Mouse (Mus musculus) brain, embryonic 14.5 days (tissue): ENCODE measurements around the gene Kctd15.

Source experiments
- CTCF ChIP-seq: fragments of 200-500 bp; IDR thresholded peaks from 2 replicates; pipeline ENCODE4 v1.5.1; 2012; ENCODE audit warnings: inconsistent platforms, mild to moderate bottlenecking, moderate library complexity, borderline replicate concordance; ENCODE audit not compliant: insufficient read depth, insufficient read length; ENCODE audit errors: extremely low read depth
- POLR2A ChIP-seq: fragments of 200-500 bp; IDR thresholded peaks from 2 replicates; pipeline ENCODE4 v1.6.1; 2012; ENCODE audit warnings: mild to moderate bottlenecking, inconsistent platforms, borderline replicate concordance; ENCODE audit not compliant: poor library complexity, insufficient read depth, insufficient read length, severe bottlenecking; ENCODE audit errors: extremely low read depth

DNA sequence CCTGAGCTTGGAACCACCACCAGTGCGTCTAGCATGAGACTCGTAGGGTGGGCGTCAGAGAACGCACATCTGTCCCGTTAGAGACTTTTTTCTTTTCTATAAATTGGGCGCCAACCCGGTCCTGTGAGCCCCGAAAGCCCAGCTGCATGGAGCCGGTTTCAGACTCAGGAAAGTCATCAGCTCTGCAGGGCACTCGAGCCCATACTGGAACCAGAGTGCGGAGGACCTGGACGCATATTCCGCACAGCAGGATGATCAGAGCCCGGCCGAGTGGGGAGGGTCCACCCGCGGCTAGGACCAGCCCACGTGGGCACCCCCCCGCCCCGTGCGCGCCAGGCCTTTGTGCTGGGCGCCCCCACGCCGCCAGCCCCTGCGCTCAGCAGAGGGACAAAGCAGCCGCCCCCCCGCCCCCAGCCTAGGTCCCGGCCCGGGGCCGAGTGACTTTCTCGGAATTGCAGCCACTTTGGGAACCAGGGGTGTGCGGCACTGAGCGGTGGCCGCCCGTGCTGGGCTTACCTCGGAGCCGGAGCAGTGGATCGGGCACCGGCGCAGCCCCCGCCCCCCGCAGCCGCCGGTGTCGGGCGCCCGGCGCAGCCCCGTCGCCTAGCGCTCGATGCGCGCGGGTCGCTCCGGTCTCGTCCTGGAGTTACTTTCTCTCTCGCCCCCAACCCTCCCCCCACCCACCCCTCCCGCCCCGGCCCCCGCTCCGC lies 2.6 kb downstream of the Kctd15 start:
- TF ChIP-seq CTCF (no peak), POLR2A (peak; percentile 27; the same call in 1 of the 2 replicates)
